Mouse (Mus musculus) ES-Bruce4 (cell line): ENCODE measurements at regions not wholly inside any gene's neighbourhood (a gene's known extent, or its start where the extent isn't known, plus 50 kb on each side); places are given as distances from the start of the nearest gene placed in this dataset.

Experiments
- CTCF ChIP-seq: IDR thresholded peaks from one replicate; pipeline ENCODE4 v1.8.1; 2011; ENCODE audit warnings: low read depth, low read length
- EP300 ChIP-seq: IDR thresholded peaks from 2 replicates; pipeline ENCODE4 v1.6.1; 2011; ENCODE audit warnings: low read depth, low read length; ENCODE audit not compliant: insufficient read depth
- POLR2A ChIP-seq: IDR thresholded peaks from one replicate; pipeline ENCODE4 v1.8.1; 2011; ENCODE audit warnings: low read length; ENCODE audit not compliant: insufficient read depth

DNA sequence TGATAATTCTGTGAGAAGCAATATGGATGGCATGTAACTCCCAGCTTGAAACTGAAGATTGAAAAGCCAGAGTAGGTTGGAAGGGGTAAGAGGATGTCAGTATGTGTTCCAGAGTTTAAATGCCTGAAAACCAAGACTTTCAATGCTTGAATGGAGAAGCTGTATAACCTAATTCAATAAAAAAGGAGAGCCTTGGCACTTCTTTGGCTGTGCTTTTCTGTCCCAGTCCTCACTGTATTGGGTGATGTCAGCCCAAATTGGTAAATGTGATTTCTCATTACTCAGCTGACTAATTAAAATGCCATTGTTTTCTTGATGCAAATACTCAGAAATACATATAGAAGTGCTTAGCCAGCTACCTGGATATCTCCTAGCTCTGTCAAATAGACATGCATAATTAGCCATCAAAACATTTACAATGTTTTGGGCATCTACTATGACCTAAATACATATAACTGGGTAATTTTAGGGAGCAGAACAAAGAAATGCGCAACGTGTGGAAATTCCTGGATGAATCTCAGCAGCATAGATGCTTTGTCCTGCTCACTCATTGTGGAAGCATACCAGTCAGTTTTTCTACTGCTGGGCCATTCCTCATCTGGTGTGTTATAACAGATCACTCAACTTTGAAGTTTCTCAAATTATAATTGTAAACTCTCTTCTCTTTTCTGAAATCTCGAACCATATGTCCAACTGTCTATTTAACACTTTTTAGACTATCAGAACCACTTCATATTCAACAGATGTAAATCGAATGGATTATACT lies 347.5 kb upstream of the Ube2e3 start:
- TF ChIP-seq CTCF (no peak), POLR2A (no peak), EP300 (no peak)
